Mouse (Mus musculus) heart, postnatal 0 days (tissue): ENCODE measurements around the gene Prr14l.

ENCODE experiments used
- CTCF ChIP-seq: IDR thresholded peaks from 2 replicates; pipeline ENCODE4 v1.5.1; 2016; ENCODE audit warnings: antibody characterized with exemption, control low read depth, low read depth
- EP300 ChIP-seq: IDR thresholded peaks from 2 replicates; pipeline ENCODE4 v1.6.1; 2016; ENCODE audit warnings: antibody characterized with exemption, low read depth

DNA sequence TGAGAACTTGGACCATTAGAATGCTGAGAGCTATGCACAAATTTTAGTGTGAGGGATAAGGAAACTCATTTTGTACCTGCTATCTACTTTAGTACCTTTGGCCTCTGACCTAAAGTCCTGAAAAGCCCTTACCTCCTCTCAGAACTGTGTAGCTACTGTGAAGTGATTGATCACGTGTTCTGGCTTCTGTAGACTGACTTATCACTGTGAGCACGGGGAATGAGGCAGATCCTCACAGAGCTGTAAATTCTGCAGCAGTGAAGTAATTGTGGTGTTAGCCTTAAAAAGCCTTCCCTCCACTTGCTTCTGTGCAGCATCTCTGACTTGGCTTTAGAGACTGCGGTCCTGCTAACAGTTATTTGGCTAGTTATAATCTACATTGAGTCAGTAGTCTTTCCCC lies 93.3 kb downstream of the Prr14l start:
- TF ChIP-seq CTCF, result no peak
- TF ChIP-seq EP300, result no peak
